Mouse (Mus musculus) telencephalon, adult 2 months (tissue): Measurements from ENCODE around the gene Tmem121.

ENCODE experiments used
- DNase-seq: peaks from one replicate; pipeline ENCODE4 v3.0.0-alpha.2; 2011; ENCODE audit warnings: low read depth, low spot score

Gene Tmem121

GRCm38 (mm10) chr12:113149341-113149740 lies 36.4 kb upstream of the Tmem121 start:
- no peak for DNase-seq

- no peak for DNase-seq
Observed at GRCm38 (mm10) chr12:113149896-113150295, 35.8 kb upstream of the Tmem121 start.

- no peak for DNase-seq
Observed at GRCm38 (mm10) chr12:113150591-113150990, 35.1 kb upstream of the Tmem121 start.

DNA sequence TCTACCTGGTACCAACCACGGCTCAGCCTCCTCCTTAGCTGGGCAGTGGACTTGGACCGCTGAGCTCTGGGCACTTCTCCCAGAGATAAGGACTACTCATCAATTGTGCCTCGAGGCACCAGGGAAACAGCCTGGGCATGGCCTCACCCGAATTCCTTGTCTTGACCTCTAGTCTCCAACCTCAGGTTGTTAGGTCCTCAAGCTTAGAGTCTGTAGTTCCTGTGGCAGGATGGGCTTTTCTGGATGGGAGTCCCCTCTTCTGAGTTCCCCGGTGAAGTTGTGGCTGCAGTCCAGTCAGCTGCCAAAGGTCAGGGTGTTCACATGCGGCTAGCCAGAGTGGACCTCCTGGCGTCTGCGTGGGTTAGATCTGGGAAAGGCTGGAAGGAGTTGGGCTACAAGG lies 34.7 kb upstream of the Tmem121 start:
- no peak for DNase-seq

GRCm38 (mm10) chr12:113151661-113152271 lies 34.0 kb upstream of the Tmem121 start:
- DNase-seq, result no peak

- DNase-seq, result no peak
Observed at GRCm38 (mm10) chr12:113152272-113152661, 33.5 kb upstream of the Tmem121 start.

DNA sequence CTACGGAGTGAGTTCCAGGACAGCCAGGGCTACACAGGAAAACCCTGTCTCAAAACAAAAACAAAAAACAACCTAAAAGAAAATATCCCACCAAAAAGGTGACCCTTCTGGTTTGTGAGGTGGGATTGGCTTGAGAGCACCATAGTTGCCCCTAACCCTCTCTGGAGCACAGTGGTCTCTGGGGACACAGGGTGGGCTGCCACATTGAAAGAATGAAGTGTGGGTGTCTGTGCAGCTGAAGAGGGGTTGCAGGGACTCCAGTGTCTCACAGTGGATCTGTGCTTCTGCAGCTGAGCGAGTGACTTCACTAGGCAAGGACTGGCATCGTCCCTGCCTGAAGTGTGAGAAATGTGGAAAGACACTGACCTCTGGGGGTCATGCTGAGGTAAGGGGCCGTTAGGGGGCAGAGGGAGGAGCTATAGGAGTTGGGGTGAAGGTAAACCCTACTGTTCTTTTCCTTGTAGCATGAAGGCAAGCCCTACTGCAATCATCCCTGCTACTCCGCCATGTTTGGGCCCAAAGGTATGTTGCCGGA lies 32.7 kb upstream of the Tmem121 start:
- DNase-seq, result no peak

GRCm38 (mm10) chr12:113153971-113154370 lies 31.8 kb upstream of the Tmem121 start:
- DNase-seq, result no peak

DNA sequence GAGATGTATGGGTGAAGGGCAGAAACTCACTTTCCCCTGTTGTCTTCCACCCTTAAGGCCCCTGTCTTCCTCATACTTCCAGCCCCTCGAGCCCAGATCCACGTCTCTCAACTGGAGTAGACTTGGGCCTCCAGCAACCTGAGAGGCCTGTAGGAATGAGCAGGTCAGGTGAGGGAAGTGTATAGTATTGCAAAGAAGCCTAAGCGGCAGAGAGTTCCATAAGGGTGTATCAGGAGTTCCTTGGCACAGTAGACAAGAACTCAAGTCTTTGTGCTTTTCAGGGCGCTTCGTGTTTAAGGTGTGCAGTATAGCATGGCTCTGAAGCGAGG lies 31.0 kb upstream of the Tmem121 start:
- DNase-seq, result no peak

DNA sequence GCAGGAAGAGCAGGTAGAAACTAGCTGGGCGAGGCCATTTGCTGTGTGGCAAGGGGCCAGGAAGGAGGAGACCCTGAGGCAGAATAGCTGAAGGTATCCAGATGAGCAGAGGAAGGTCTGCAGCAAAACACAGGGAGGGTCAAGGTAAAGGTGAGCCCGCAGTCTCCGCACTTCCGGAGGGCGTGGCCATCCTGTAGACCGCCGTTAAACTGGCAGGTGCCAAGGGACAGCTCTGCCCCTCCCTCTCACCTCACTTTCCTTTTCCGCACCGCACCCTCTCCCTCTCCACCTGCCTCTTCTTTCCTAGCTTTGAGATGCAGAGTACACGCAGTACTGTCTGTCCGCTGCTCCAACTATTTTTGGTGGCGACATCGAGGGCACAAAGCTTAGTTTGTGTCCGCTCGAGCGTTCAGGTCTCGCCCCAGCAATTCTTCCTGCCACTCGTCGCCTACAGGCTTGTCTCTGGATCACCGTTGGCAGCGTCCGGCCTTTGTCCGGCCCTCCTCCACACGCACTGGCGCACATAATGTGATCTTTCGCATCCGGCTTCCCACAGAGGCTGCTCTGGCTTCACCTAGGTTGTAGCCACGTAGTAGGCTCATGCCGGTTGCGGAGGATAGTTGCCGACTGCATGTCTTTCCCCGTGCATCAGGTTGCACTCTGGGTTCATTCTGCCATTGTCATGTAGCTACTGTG lies 30.5 kb upstream of the Tmem121 start:
- no peak for DNase-seq

DNA sequence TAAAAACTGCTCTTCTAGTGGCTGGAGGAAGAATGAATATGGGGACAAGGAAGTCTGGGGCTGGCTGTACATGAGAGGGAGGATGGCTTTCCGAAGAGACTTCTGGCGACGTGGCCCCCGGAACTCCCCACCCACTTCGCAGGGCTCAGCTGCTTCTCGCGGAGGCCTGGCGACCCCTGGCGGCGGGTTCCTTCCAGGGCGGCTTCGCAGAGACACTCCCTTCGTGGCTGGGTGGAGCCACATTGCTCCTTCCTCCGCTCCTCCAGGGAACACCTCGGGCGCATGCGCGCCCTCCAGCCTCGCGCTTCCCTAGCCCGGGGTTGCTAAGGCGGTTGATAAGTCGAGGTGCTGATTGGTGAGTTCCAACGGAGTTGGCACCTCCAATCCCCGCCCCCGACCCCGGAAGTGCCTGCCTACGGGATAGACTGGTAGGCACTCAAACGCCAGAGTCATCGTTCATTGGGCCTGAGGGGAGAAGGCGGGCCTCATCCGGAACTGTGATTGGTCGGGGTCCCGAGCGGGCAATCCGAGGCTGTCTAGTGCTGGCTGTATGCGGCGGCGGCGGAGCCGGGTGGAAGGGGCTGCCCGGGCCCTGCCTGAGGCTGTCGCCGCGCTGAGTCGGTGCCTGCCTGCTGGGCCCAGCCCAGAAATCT lies 29.7 kb upstream of the Tmem121 start, which contains the start of gene Tedc1:
TSS of gene Tedc1 (plus strand) at position 535 of the 653 bp plus-strand sequence.
- peak; percentile 99 for DNase-seq

- no peak for DNase-seq
Observed at GRCm38 (mm10) chr12:113156540-113156929, 29.2 kb upstream of the Tmem121 start.

- no peak for DNase-seq
Observed at GRCm38 (mm10) chr12:113157002-113157401, 28.7 kb upstream of the Tmem121 start.

DNA sequence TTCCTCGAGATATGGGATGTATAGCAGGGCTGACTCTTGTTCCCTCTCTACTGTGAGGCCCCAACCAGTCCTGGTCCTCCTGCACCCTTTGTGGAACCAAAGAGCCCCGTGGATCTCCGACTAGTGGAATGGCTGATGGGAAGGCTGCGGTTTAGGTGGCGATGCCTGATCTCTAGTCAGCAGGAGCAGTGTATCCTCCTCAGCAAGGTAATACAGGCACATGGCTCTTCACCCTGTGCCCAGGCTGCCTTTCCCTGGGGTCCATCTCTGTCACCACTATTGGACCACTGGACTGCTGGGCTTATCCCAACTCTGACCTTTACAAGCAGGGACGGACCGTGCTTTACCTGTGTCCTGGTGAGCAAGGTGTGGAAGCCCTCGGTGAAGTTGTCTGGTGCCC lies 28.2 kb upstream of the Tmem121 start:
- no peak for DNase-seq

DNA sequence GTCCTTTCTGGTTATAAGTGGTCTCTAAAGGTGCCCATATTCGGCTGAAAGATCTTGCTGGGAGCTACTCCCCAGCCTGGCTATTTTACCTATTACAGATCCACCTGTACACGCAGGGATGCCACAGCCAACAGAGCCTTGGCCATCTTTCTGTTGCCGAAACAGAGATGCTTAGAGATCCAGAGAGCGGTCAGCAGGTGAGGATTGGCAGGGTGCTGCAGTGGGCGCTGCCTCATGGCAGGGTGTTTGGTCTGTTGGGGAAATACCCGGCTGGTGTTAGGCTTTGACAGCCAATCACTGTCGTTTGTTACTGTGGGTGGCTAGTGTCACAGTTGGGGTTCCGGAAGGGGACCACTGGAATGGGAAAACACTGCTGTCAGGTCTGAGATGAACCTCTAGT lies 27.8 kb upstream of the Tmem121 start:
- DNase-seq, result no peak

- peak; percentile 58 for DNase-seq
Observed at GRCm38 (mm10) chr12:113163561-113164006, 22.1 kb upstream of the Tmem121 start.

DNA sequence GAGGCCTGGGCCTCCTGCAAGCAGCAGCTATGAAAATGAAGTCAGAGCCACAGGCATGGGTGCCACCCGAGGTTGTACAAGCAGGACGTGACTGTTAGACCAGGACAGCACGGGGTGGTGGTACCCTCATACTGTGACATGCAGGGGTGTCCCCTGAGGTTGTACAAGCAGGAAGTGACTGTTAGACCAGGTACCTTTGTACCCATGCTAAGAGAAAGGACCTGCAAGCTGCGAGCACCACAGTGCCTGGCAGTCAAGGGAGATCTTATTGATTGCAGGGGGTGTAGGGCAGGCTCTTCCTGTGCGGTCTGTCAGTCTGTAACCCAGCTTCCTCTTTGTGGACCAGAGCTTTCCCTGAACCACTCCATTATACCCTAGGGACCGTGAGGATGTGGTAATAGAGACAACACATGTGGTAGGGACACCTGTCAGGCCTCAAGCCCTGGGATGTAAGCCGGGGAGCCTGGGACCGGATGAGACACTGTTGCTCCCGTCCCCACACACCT lies 17.6 kb upstream of the Tmem121 start:
- no peak for DNase-seq

- DNase-seq, result no peak
Observed at GRCm38 (mm10) chr12:113176960-113177725, 8.6 kb upstream of the Tmem121 start.

GRCm38 (mm10) chr12:113181020-113181419 lies 4.7 kb upstream of the Tmem121 start:
- no peak for DNase-seq

DNA sequence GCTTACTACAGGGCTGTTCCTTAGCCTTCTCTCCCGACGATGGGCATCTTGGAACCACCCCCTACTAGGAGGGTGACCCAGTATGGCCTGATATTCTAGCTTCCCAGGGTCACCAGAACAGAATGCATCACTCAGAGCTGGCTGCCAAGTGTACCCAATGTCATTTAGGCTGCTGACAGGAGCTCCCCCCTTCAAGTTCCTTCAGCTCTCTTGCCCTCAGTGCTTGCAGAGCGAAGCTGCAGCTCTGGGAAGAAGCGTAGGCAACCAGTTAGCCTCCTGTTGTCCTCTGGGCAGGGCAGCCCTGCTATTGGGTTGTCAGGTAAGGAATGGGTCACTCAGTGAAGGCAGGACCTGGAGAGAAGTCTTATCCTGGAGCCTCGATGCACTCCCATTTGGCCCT lies 785 bp upstream of the Tmem121 start:
- DNase-seq, result no peak

- DNase-seq, result no peak
Observed at GRCm38 (mm10) chr12:113186326-113187010, 738 bp downstream of the Tmem121 start.
